Mouse (Mus musculus) liver, postnatal 0 days (tissue): Measurements from ENCODE around the gene Apela. TPM values are rescaled to one million over a fixed set of nuclear protein-coding genes. Genes with fewer than 3 reads are reported as not detected.

Source experiments
- ATAC-seq: fragments of 200-750 bp; cut with Nextera tagmentation; 2 replicates; pipeline ENCODE4 v1.8.0; 2017; ENCODE audit warnings: mild to moderate bottlenecking, moderate library complexity
- DNase-seq: peaks from one replicate; pipeline ENCODE4 v3.0.0-alpha.2; 2016
- H3K27ac ChIP-seq: fragments of 300-500 bp; sonication (generic); 2 replicates; pipeline ENCODE4 v1.5.1; 2014; ENCODE audit warnings: antibody characterized with exemption, moderate library complexity, mild to moderate bottlenecking, low read depth
- H3K27me3 ChIP-seq: fragments of 300-500 bp; sonication (generic); 2 replicates; pipeline ENCODE4 v1.6.1; 2014; ENCODE audit warnings: low read length, control low read depth, mixed read lengths; ENCODE audit not compliant: insufficient read depth
- H3K36me3 ChIP-seq: fragments of 300-500 bp; sonication (generic); replicated peaks from 2 replicates; pipeline ENCODE4 v1.6.1; 2014; ENCODE audit warnings: mild to moderate bottlenecking, control low read depth, low read length, moderate library complexity, mixed read lengths; ENCODE audit not compliant: insufficient read depth
- H3K4me1 ChIP-seq: fragments of 300-500 bp; sonication (generic); 2 replicates; pipeline ENCODE4 v1.6.1; 2014; ENCODE audit warnings: antibody characterized with exemption, mild to moderate bottlenecking, control low read depth; ENCODE audit not compliant: insufficient read depth
- H3K4me2 ChIP-seq: fragments of 300-500 bp; sonication (generic); 2 replicates; pipeline ENCODE4 v1.6.1; 2014; ENCODE audit warnings: low read depth, mild to moderate bottlenecking, low read length, moderate library complexity, mixed read lengths
- H3K4me3 ChIP-seq: fragments of 300-500 bp; sonication (generic); 2 replicates; pipeline ENCODE4 v1.5.1; 2014; ENCODE audit warnings: low read depth, low read length
- H3K9ac ChIP-seq: fragments of 300-500 bp; sonication (generic); replicated peaks from 2 replicates; pipeline ENCODE4 v1.6.1; 2014; ENCODE audit warnings: mild to moderate bottlenecking, moderate library complexity
- H3K9me3 ChIP-seq: fragments of 300-500 bp; sonication (generic); 2 replicates; pipeline ENCODE4 v1.6.1; 2016; ENCODE audit warnings: mild to moderate bottlenecking, control low read depth, low read length, mixed read lengths
- CTCF ChIP-seq: sonication (generic); IDR thresholded peaks from 2 replicates; pipeline ENCODE4 v1.5.1; 2016; ENCODE audit warnings: antibody characterized with exemption, low read depth
- EP300 ChIP-seq: IDR thresholded peaks from 2 replicates; pipeline ENCODE4 v1.6.1; 2016; ENCODE audit warnings: antibody characterized with exemption, low read depth, mild to moderate bottlenecking
- WGBS: fragments of 180-500 bp; shearing (Covaris S2); extraction: QIAGEN DNeasy Blood & Tissue Kit; methylation state at CpG from one replicate; pipeline ENCODE4 v1.1.7; 2014; ENCODE audit not compliant: insufficient replicate concordance; 5-methylcytosine and 5-hydroxymethylcytosine counted together
- polyA plus RNA-seq: library from polyadenylated mRNA; unstranded; fragments of >200 nt; fragmentation: Nextera tagmentation; extraction: Ambion mirVana; gene quantifications from 2 replicates; pipeline ENCODE4 v1.2.1, GENCODE M21; 2015

Apela gene
- polyA plus RNA-seq, 1 experiment from 2014 or later: 0.46 TPM

DNA sequence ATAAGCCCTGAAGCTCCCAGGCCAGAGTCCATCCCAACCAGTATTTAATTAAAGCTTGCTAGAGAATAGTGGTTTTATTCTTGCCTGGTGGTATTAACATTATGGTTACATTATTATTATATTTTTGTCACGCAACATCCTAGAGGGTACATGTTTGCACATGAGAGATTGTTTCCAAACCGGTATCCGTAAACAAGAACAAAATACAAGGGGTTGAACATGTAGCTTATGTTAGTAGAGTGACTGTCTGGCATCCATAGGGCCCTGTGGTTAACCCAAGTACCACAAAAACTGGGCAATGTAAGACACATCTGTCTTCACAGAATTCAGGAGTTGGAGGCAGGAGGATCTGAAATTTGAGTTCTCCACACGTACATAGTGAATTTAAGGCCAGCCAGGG, 29.9 kb upstream of the Apela start:
- no peak for DNase-seq
- no peaks in the 10 kb centered on the region for H3K9me3 ChIP-seq
- no peak overlapping the region for H3K4me2 ChIP-seq
- no peak for ATAC-seq
- 83% methylated on average over 4 of the region's 4 CpGs for WGBS
- no peak overlapping the region for H3K27ac ChIP-seq
- H3K27me3 ChIP-seq: no peaks in the 10 kb centered on the region
- H3K4me3 ChIP-seq: no peak overlapping the region
- H3K4me1 ChIP-seq: no peaks in the 10 kb centered on the region
- TF ChIP-seq EP300: no peak
- TF ChIP-seq CTCF: no peak
- no peaks in the 10 kb centered on the region for H3K36me3 ChIP-seq
- H3K9ac ChIP-seq: no peak overlapping the region

DNA sequence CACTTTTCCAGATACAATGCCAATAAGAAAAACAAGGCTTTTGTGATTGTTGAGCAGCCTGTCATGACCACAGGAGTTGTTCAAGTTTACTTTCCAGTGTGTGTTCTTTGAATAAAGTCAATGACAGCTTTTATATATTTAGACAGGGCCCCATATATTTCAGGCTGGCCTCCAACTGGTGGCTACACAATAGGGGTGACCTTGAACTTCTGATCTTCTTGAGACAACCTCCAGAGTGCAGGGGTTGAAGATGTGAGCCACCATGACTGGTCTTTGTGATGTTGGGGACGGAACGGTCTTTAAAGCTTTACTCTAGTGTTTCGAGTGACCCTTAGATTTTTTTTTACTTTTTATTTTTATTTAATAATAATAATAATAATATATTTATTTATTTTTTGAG, 28.5 kb upstream of the Apela start:
- TF ChIP-seq EP300 (no peak), CTCF (no peak)
- H3K4me2 ChIP-seq: no peak overlapping the region
- H3K9ac ChIP-seq: no peak overlapping the region
- no peak overlapping the region for H3K4me3 ChIP-seq
- H3K4me1 ChIP-seq: no peaks in the 10 kb centered on the region
- H3K9me3 ChIP-seq: no peaks in the 10 kb centered on the region
- ATAC-seq (no peak), DNase-seq (no peak)
- H3K27ac ChIP-seq: no peak overlapping the region
- no peaks in the 10 kb centered on the region for H3K36me3 ChIP-seq
- H3K27me3 ChIP-seq: no peaks in the 10 kb centered on the region
- 86% methylated on average over 3 of the region's 3 CpGs for WGBS

DNA sequence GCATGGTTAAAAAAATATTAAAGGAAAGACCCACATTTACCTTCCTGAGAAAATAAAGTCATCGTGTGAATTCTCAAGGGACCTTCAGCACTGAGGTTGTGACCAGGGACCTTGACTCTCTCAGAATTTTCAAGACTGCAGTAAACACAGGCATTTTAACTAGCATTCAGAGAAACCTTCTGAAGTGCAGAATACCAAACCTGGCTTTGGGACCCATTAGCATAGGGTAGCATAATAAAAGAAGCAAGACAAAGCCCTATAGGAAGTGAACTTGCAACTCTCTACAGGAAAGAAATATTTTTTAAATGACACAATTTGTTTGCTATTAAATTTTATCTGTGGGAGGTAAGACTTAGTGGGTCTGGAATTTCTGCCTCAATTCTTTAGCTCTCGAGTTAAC, 26.9 kb upstream of the Apela start:
- Histone ChIP-seq H3K4me3 (no peak overlapping the region), H3K27ac (no peak overlapping the region), H3K9ac (no peak overlapping the region), H3K4me1 (no peaks in the 10 kb centered on the region), H3K9me3 (no peaks in the 10 kb centered on the region), H3K4me2 (no peak overlapping the region), H3K36me3 (no peaks in the 10 kb centered on the region), H3K27me3 (no peaks in the 10 kb centered on the region)
- no peak for ATAC-seq
- TF ChIP-seq CTCF (no peak), EP300 (no peak)
- no peak for DNase-seq
- 51% methylated on average over 2 of the region's 2 CpGs for WGBS

- no peak for DNase-seq
- no peak overlapping the region for H3K27ac ChIP-seq
- H3K9ac ChIP-seq: no peak overlapping the region
- no peak overlapping the region for H3K4me3 ChIP-seq
- TF ChIP-seq EP300 (no peak), CTCF (no peak)
- no peaks in the 10 kb centered on the region for H3K9me3 ChIP-seq
- no peaks in the 10 kb centered on the region for H3K4me1 ChIP-seq
- no peaks in the 10 kb centered on the region for H3K36me3 ChIP-seq
- H3K4me2 ChIP-seq: no peak overlapping the region
- ATAC-seq: no peak
- no peaks in the 10 kb centered on the region for H3K27me3 ChIP-seq
- WGBS: 70% methylated on average over 4 of the region's 4 CpGs
Observed at GRCm38 (mm10) chr8:65062195-65062594, 25.1 kb upstream of the Apela start.

DNA sequence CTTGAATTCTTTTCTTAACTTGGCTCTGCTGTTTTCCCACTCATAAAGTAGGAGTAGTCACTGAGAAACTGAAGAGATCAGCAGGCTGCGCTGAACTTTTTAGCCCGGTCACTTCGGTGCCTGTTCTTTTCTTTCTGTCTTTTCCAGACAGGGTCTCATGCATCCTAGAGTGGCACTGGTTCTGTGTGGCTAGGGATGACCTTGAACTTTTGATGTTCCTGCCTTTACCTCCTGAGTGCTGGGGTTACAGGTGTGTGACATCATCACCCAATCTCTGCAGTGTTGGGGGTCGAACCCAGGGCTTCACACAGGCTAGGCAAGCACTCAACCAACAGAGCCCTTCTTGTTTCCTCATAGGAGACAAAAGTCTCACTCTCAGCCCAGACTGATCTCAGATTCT, 19.6 kb upstream of the Apela start:
- Histone ChIP-seq H3K27ac (no peak overlapping the region), H3K4me2 (no peak overlapping the region), H3K4me3 (no peak overlapping the region), H3K4me1 (no peaks in the 10 kb centered on the region), H3K9ac (no peak overlapping the region), H3K36me3 (no peaks in the 10 kb centered on the region), H3K9me3 (no peaks in the 10 kb centered on the region), H3K27me3 (no peaks in the 10 kb centered on the region)
- TF ChIP-seq EP300 (no peak), CTCF (no peak)
- no peak for DNase-seq
- ATAC-seq: no peak
- WGBS: 80% methylated on average over 4 of the region's 4 CpGs

- no peak overlapping the region for H3K4me2 ChIP-seq
- no peak for ATAC-seq
- no peaks in the 10 kb centered on the region for H3K36me3 ChIP-seq
- H3K4me1 ChIP-seq: no peaks in the 10 kb centered on the region
- WGBS: 67% methylated on average over 5 of the region's 5 CpGs
- H3K4me3 ChIP-seq: no peak overlapping the region
- H3K9ac ChIP-seq: no peak overlapping the region
- no peak for TF ChIP-seq EP300
- no peak overlapping the region for H3K27ac ChIP-seq
- no peak for DNase-seq
- no peaks in the 10 kb centered on the region for H3K27me3 ChIP-seq
- H3K9me3 ChIP-seq: no peaks in the 10 kb centered on the region
Observed at GRCm38 (mm10) chr8:65053968-65054367, 16.8 kb upstream of the Apela start.

- Histone ChIP-seq H3K4me3 (no peak overlapping the region), H3K36me3 (no peaks in the 10 kb centered on the region), H3K4me2 (no peak overlapping the region), H3K9ac (no peak overlapping the region), H3K9me3 (no peaks in the 10 kb centered on the region), H3K4me1 (no peaks in the 10 kb centered on the region), H3K27me3 (no peaks in the 10 kb centered on the region), H3K27ac (no peak overlapping the region)
- WGBS: 73% methylated on average over 3 of the region's 3 CpGs
- TF ChIP-seq EP300 (no peak), CTCF (no peak)
- ATAC-seq (no peak), DNase-seq (no peak)
Observed at GRCm38 (mm10) chr8:65053554-65053953, 16.4 kb upstream of the Apela start.
